Mouse (Mus musculus): ENCODE results near the gene Igf2bp1.

DNA sequence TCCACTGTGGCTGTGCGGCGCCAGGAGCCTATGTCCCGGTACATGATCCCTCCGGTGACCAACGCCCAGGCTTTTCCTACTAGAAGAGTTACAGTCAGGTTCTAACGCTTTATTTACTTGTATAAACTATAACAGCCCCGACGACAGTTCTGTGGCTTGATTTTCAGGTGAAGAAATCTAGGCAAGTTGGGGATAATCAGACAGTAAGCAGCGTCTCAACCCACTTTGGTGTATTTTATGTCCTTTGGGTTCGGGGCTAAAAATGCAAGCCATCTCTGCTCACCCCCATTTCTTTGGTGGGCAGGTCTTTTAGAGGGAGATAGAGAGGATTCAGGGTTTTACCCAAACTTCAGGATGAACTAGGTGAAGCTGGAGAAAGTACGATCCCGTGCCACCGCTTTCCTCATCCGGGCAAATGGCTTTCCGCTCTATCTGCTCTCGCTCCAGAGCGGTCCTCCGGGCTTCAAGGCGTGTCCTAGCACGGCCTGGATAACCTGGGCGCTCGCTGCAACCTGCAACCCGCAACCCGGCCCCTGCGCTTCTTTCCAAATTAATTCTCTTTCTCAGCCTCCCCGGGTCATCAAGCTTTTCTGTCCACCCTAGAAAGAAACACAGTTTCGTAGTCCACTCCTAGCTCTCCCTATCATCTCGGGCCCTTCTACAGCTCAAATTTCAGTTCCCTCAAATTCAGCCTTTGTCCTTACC, 90.6 kb downstream of the Igf2bp1 start:
- no peak for TF ChIP-seq POLR2A (IDR thresholded peaks at IDR 0.05; ENCODE audit: insufficient read depth, low read length)
- TF ChIP-seq CTCF (IDR thresholded peaks at IDR 0.05; ENCODE audit: low read depth, low read length), result no peak
